Mouse (Mus musculus): ENCODE data around the gene Adat2.

DNA sequence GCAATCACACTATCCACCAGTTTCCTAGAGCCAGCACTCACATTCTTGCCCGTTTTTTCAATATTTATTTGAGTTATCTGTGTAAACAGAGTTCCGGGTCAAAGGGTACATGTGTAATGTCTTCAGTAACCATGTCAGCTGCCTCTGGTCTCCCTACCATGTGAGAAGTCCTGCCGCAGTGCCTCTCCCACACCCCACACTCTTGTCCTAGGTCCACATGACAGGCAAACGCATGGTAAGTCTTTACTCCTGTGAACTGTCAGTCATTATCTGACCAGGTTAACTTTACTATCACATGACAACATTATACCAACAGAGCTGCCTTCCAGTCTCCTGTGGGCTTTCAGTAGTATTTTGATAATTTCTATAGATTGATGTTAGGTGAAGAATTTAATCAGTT lies 24.5 kb upstream of the Adat2 start:
- TF ChIP-seq CTCF (IDR thresholded peaks at IDR 0.05; ENCODE audit: borderline replicate concordance, extremely low read depth, insufficient read depth, insufficient read length) (no peak), POLR2A (IDR thresholded peaks at IDR 0.05; ENCODE audit: borderline replicate concordance, extremely low read depth, insufficient read depth, insufficient read length, poor library complexity, severe bottlenecking) (no peak)
